19 mouse cellular contexts compared by ENCODE assay signal in the genomic region with DNA sequence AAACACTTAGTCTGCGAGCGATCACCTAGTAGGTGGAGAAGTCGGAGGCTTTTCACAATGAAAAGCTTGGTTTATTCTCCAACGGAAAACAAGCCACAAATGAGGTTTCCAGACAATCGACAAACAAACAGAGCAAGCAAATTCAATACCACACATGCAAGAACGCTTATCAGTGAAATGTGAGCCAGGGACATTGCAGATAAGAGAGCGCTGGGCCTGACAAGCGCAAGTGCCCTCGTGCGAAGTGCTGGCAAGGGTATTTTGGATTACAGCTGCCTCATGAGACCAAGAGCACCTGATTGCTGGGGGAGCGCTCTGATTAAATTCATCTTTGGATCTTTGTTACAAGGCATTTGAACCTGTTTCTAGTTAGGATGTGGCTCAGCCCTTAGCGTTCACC. TPM values are rescaled to one million over a fixed set of nuclear protein-coding genes. Genes with fewer than 3 reads are reported as not detected.
DNase-seq lines count a peak whose midpoint lies in the region; ATAC-seq and TF ChIP-seq lines count a peak whose summit lies in the region.
"Had no signal": no experiment of that assay in that cellular context is flagged by ENCODE, and none has a peak within 500 bp of the region (broad histone marks: within the 10 kb centered on the region; RNA-seq: fewer than 3 reads in every experiment).

No protein-coding gene starts in this region.

- ATAC-seq in G1E (ENCODE audit: extremely low read depth, insufficient number of reproducible peaks, low FRiP score, poor library complexity, severe bottlenecking) = peak; percentile 98
- 0 out of 2 replicates have a peak, but pooled peaks have one; percentile 62 for ATAC-seq in erythroid progenitor cell, adult 5-6 weeks (replicated peaks; ENCODE audit: low FRiP score, poor library complexity, severe bottlenecking)
- peak; percentile 79 for ATAC-seq in heart, postnatal 0 days (ENCODE audit: insufficient read depth, low read depth)
- peak; percentile 80 for ATAC-seq in liver, embryonic 14.5 days (ENCODE audit: insufficient read depth)
- ATAC-seq: forebrain, embryonic 13.5 days; Patski had no signal

- WGBS in heart, postnatal 0 days = 16% methylated on average over 12 of the region's 12 CpGs
- 11% methylated on average over 12 of the region's 12 CpGs for WGBS in liver, embryonic 14.5 days (ENCODE audit: insufficient replicate concordance)

- peak; percentile 97 for TF ChIP-seq EP300 in heart, postnatal 0 days (IDR thresholded peaks at IDR 0.05; ENCODE audit: low read depth)
- peak; percentile 78 for TF ChIP-seq EP300 in liver, embryonic 14.5 days (IDR thresholded peaks at IDR 0.05; ENCODE audit: low read depth)

- no peak overlapping the region; the same call in 1 of the 2 replicates for H3K4me3 ChIP-seq in G1E (ENCODE audit: low read depth, low read length)
- H3K4me3 ChIP-seq in heart, postnatal 0 days (ENCODE audit: low read depth, low read length) = 0 out of 2 replicates have a peak overlapping the region, but pooled peaks have one; percentile 9
- H3K4me3 ChIP-seq in liver, embryonic 14.5 days (ENCODE audit: insufficient read depth in 1 of 2, low read depth in 2 of 2, low read length in 2 of 2) = no peak overlapping the region
- H3K4me3 ChIP-seq: embryonic facial prominence, embryonic 13.5 days; forebrain, embryonic 13.5 days; gastrocnemius, adult 2 months; hindbrain, embryonic 12.5 days; limb, embryonic 12.5 days; midbrain, embryonic 10.5 days had no signal

- no peaks in the 10 kb centered on the region for H3K9me3 ChIP-seq in G1E (replicated peaks)
- H3K9me3 ChIP-seq in heart, postnatal 0 days (replicated peaks; ENCODE audit: control insufficient read depth, low read length) = no peaks in the 10 kb centered on the region
- no peaks in the 10 kb centered on the region for H3K9me3 ChIP-seq in liver, embryonic 14.5 days (ENCODE audit: control insufficient read depth, low read length)
- H3K9me3 ChIP-seq: embryonic facial prominence, embryonic 13.5 days; forebrain, embryonic 13.5 days; hindbrain, embryonic 12.5 days; limb, embryonic 12.5 days; midbrain, embryonic 10.5 days had no signal

- no peak for TF ChIP-seq CTCF in G1E (IDR thresholded peaks at IDR 0.05; ENCODE audit: low read depth, low read length)
- TF ChIP-seq CTCF in heart, postnatal 0 days (IDR thresholded peaks at IDR 0.05; ENCODE audit: low read depth) = no peak
- no peak for TF ChIP-seq CTCF in liver, embryonic 14.5 days (IDR thresholded peaks at IDR 0.05; ENCODE audit: low read depth)

- H3K27me3 ChIP-seq in G1E (ENCODE audit: insufficient read depth, low read length) = 0 out of 2 replicates have a peak, but pooled peaks cover 2% of the 10 kb centered on the region
- no peaks in the 10 kb centered on the region for H3K27me3 ChIP-seq in heart, postnatal 0 days (ENCODE audit: control insufficient read depth, insufficient read depth, low read length)
- H3K27me3 ChIP-seq in liver, embryonic 14.5 days (ENCODE audit: control insufficient read depth, insufficient read depth, low read length) = no peaks in the 10 kb centered on the region
- H3K27me3 ChIP-seq: embryonic facial prominence, embryonic 13.5 days; forebrain, embryonic 13.5 days; hindbrain, embryonic 12.5 days; limb, embryonic 12.5 days; Patski had no signal

- H3K36me3 ChIP-seq in G1E (replicated peaks) = no peaks in the 10 kb centered on the region
- H3K36me3 ChIP-seq in heart, postnatal 0 days (replicated peaks; ENCODE audit: control insufficient read depth, insufficient read depth, low read length) = no peaks in the 10 kb centered on the region
- no peaks in the 10 kb centered on the region for H3K36me3 ChIP-seq in liver, embryonic 14.5 days (replicated peaks; ENCODE audit: control insufficient read depth, insufficient read depth, low read depth)
- H3K36me3 ChIP-seq: embryonic facial prominence, embryonic 13.5 days; hindbrain, embryonic 12.5 days; limb, embryonic 12.5 days; midbrain, embryonic 10.5 days had no signal

- intact Hi-C loops in left cerebral cortex, postnatal 14 days (cut with DNase I) = no loop called here

- H3K4me1 ChIP-seq in G1E (ENCODE audit: insufficient read depth, low read depth, low read length) = peaks cover 45% of the 10 kb centered on the region
- peaks cover 3% of the 10 kb centered on the region; the same call in 1 of the 2 replicates for H3K4me1 ChIP-seq in heart, postnatal 0 days (ENCODE audit: control insufficient read depth, insufficient read depth)
- peaks cover 5 to 10% of the 10 kb centered on the region in 2 experiments for H3K4me1 ChIP-seq in liver, embryonic 14.5 days (replicated peaks; ENCODE audit: control insufficient read depth in 2 of 2, insufficient read depth in 2 of 2, low read length in 1 of 2)
- H3K4me1 ChIP-seq: forebrain, embryonic 13.5 days; hindbrain, embryonic 12.5 days; limb, embryonic 12.5 days; midbrain, embryonic 10.5 days had no signal

- H3K27ac ChIP-seq in heart, postnatal 0 days (ENCODE audit: low read depth) = no peak overlapping the region
- H3K27ac ChIP-seq in liver, embryonic 14.5 days = no peak overlapping the region
- H3K27ac ChIP-seq: embryonic facial prominence, embryonic 13.5 days; forebrain, embryonic 13.5 days; gastrocnemius, adult 2 months; hindbrain, embryonic 12.5 days; limb, embryonic 12.5 days; midbrain, embryonic 10.5 days had no signal

- peak; percentile 47 for DNase-seq in G1E (ENCODE audit: low spot score)
- peak; percentile 58 for DNase-seq in heart, postnatal 0 days (ENCODE audit: low spot score)
- DNase-seq in liver, embryonic 14.5 days (ENCODE audit: low read depth in 3 of 3, low spot score in 3 of 3) = peak; percentile 44 to 52 (median 47)
- no peak for DNase-seq in left cerebral cortex, adult 18-20 months (ENCODE audit: low spot score in 2 of 2)
- DNase-seq in cerebellum, adult 9-10 months = no peak
- DNase-seq in left cerebral cortex, postnatal 14 days (ENCODE audit: low spot score in 2 of 2) = no peak
- DNase-seq: adrenal gland, adult 2 months; cerebellum, postnatal 14 days; gastrocnemius, adult 2 months; layer of hippocampus, adult 9-11 months; right cerebral cortex, postnatal 25 days; thymus, postnatal 4 days had no signal

- H3K9ac ChIP-seq in heart, postnatal 0 days (replicated peaks; ENCODE audit: low read depth, low read length) = no peak overlapping the region; the same call in 1 of the 2 replicates
- no peak overlapping the region for H3K9ac ChIP-seq in liver, embryonic 14.5 days (replicated peaks)
- H3K9ac ChIP-seq: embryonic facial prominence, embryonic 13.5 days; forebrain, embryonic 13.5 days; hindbrain, embryonic 12.5 days; limb, embryonic 12.5 days had no signal

- peak overlapping the region; percentile 47 for H3K4me2 ChIP-seq in heart, postnatal 0 days (ENCODE audit: low read depth, low read length)
- H3K4me2 ChIP-seq in liver, embryonic 14.5 days (ENCODE audit: low read depth) = peak overlapping the region; percentile 40
- H3K4me2 ChIP-seq: embryonic facial prominence, embryonic 13.5 days; forebrain, embryonic 13.5 days; hindbrain, embryonic 12.5 days; limb, embryonic 12.5 days had no signal

RNA-seq across cellular contexts. Expression of a gene that starts 7.0 kb away (rescaled TPM):
- 64.3 and 67.3 TPM in 2 replicates for total RNA-seq in G1E (2014; fragmentation: Nextera tagmentation)
- 156 and 159 TPM in 2 replicates for total RNA-seq in G1E (2017)
- 2.5 and 3.4 TPM in 2 replicates for polyA plus RNA-seq in G1E (2012)
- 45.0 and 52.4 TPM in 2 replicates for total RNA-seq in erythroid progenitor cell, adult 5-6 weeks (2015; ENCODE audit: low replicate concordance)
- total RNA-seq in erythroid progenitor cell, adult 5-6 weeks (2017; ENCODE audit: low replicate concordance) = 26.4 and 39.9 TPM in 2 replicates
- total RNA-seq in heart, postnatal 0 days (2014; rRNA removed; ENCODE audit: low replicate concordance) = 32.1 and 48.4 TPM in 2 replicates
- 58.2 and 63.7 TPM in 2 replicates for polyA plus RNA-seq in heart, postnatal 0 days (2015; fragmentation: Nextera tagmentation; extraction: Ambion mirVana)
- 17.5 and 26.4 TPM in 2 replicates for polyA plus RNA-seq in liver, embryonic 14.5 days (2012; rRNA removed)
- polyA plus RNA-seq in liver, embryonic 14.5 days (2014; fragmentation: Nextera tagmentation; extraction: Ambion mirVana) = 44.3 and 46.2 TPM in 2 replicates
- total RNA-seq in left cerebral cortex, adult 18-20 months (2021) = 10 to 100 TPM; 41.2 to 42.4 TPM
- 10 to 100 TPM; 38.0 to 42.0 TPM for total RNA-seq in left cerebral cortex, postnatal 14 days (2021)

RNA-seq across cellular contexts. Expression of a gene that starts 57.0 kb away (rescaled TPM):
- total RNA-seq in G1E (2014; fragmentation: Nextera tagmentation) (not detected in 2 replicates), G1E (2017) (0.17 and 0.22 TPM in 2 replicates)
- polyA plus RNA-seq in G1E (2012) = not detected in 2 replicates
- not detected in 2 replicates for total RNA-seq in erythroid progenitor cell, adult 5-6 weeks (2015; ENCODE audit: low replicate concordance)
- not detected in 2 replicates for total RNA-seq in erythroid progenitor cell, adult 5-6 weeks (2017; ENCODE audit: low replicate concordance)
- total RNA-seq in heart, postnatal 0 days (2014; rRNA removed; ENCODE audit: low replicate concordance) = 19.5 and 21.6 TPM in 2 replicates
- 11.2 and 12.8 TPM in 2 replicates for polyA plus RNA-seq in heart, postnatal 0 days (2015; fragmentation: Nextera tagmentation; extraction: Ambion mirVana)
- 3.7 and 5.1 TPM in 2 replicates for polyA plus RNA-seq in liver, embryonic 14.5 days (2012; rRNA removed)
- polyA plus RNA-seq in liver, embryonic 14.5 days (2014; fragmentation: Nextera tagmentation; extraction: Ambion mirVana) = 8.4 and 10.1 TPM in 2 replicates
- 1 to 10 TPM; 5.9 to 6.6 TPM for total RNA-seq in left cerebral cortex, adult 18-20 months (2021)
- 1 to 10 TPM; 4.7 to 5.2 TPM for total RNA-seq in left cerebral cortex, postnatal 14 days (2021)

Comparison
In these comparisons a context has a peak if more than half of its experiments do, and no peak if none do; other contexts are left out.
1. DNase-seq: peak in G1E (single experiment), heart, postnatal 0 days (single experiment) and liver, embryonic 14.5 days (3 of 3); none in left cerebral cortex, adult 18-20 months (0 of 2), cerebellum, adult 9-10 months (single experiment) and left cerebral cortex, postnatal 14 days (0 of 2).
2. RNA of a gene that starts 57.0 kb away (total RNA-seq): 19.5 to 21.6 TPM in heart, postnatal 0 days, 5.9 to 6.6 TPM in left cerebral cortex, adult 18-20 months and 4.7 to 5.2 TPM in left cerebral cortex, postnatal 14 days; 0.17 to 0.22 TPM in G1E and not detected in erythroid progenitor cell, adult 5-6 weeks; every median in the first group is over 4 times any median in the second.
3. Peak in every context shown above with its lines, with median percentiles within 50 percentile points of each other: ATAC-seq.